Mouse (Mus musculus) neutrophil, adult 5-6 weeks (primary cell): ENCODE data around the gene Serpinb5. TPM values are rescaled to one million over a fixed set of nuclear protein-coding genes. Genes with fewer than 3 reads are reported as not detected.
"Not testable (repeated sequence)": the region's sequence is repeated elsewhere in the genome, so short reads cannot be mapped to it uniquely, and the experiment has no call there.

ENCODE experiments used
- ATAC-seq: fragments of 151-379, 151-347 bp; 2 replicates; pipeline ENCODE4 v1.8.0; 2017; ENCODE audit warnings: mild to moderate bottlenecking, moderate TSS enrichment; ENCODE audit not compliant: insufficient number of reproducible peaks, poor library complexity, low FRiP score, severe bottlenecking; ENCODE audit errors: extremely low read depth
- total RNA-seq: library from RNA; stranded (forward); fragments of 200-1000 nt; gene quantifications from 2 replicates; pipeline ENCODE4 v1.2.3, GENCODE M21; 2017

The Serpinb5 gene
- total RNA-seq = not detected in 2 replicates

GRCm38 (mm10) chr1:106860847-106861246 is at the start of gene Serpinb5:
TSS of gene Serpinb5 (plus strand) at chr1:106861173.
- no peak for ATAC-seq

- ATAC-seq = no peak
Measured at GRCm38 (mm10) chr1:106814864-106815263, 46.1 kb upstream of the Serpinb5 start.

- peak; percentile 36 for ATAC-seq
Measured at GRCm38 (mm10) chr1:106815265-106815664, 45.7 kb upstream of the Serpinb5 start.

- no peak for ATAC-seq
Measured at GRCm38 (mm10) chr1:106816766-106817165, 44.2 kb upstream of the Serpinb5 start.

GRCm38 (mm10) chr1:106818323-106818722 is 42.6 kb upstream of the Serpinb5 start:
- ATAC-seq = peak; percentile 76

GRCm38 (mm10) chr1:106822297-106822696 is 38.7 kb upstream of the Serpinb5 start:
- ATAC-seq = no peak

- no peak for ATAC-seq
Measured at GRCm38 (mm10) chr1:106828784-106829183, 32.2 kb upstream of the Serpinb5 start.

- ATAC-seq = no peak
Measured at GRCm38 (mm10) chr1:106865543-106865942, 4.6 kb downstream of the Serpinb5 start.

- no peak for ATAC-seq
Measured at GRCm38 (mm10) chr1:106866029-106866428, 5.1 kb downstream of the Serpinb5 start.

GRCm38 (mm10) chr1:106866768-106867167 is 5.8 kb downstream of the Serpinb5 start:
- ATAC-seq = no peak

GRCm38 (mm10) chr1:106869986-106870385 is 9.0 kb downstream of the Serpinb5 start:
- ATAC-seq = no peak

GRCm38 (mm10) chr1:106875193-106875886 is 14.4 kb downstream of the Serpinb5 start:
- no peak for ATAC-seq

GRCm38 (mm10) chr1:106876147-106876546 is 15.2 kb downstream of the Serpinb5 start:
- ATAC-seq = no peak

- no peak for ATAC-seq
Measured at GRCm38 (mm10) chr1:106882723-106883122, 21.8 kb downstream of the Serpinb5 start.

- ATAC-seq = no peak
Measured at GRCm38 (mm10) chr1:106883369-106883768, 22.4 kb downstream of the Serpinb5 start.

GRCm38 (mm10) chr1:106883812-106884211 is 22.8 kb downstream of the Serpinb5 start:
- no peak for ATAC-seq

- ATAC-seq = not testable (repeated sequence)
Measured at GRCm38 (mm10) chr1:106895142-106895541, 34.2 kb downstream of the Serpinb5 start.

GRCm38 (mm10) chr1:106901406-106901805 is 40.4 kb downstream of the Serpinb5 start:
- ATAC-seq = peak; percentile 44; the same call in 1 of the 2 replicates

- ATAC-seq = peak; percentile 53; the same call in 1 of the 2 replicates
Measured at GRCm38 (mm10) chr1:106931954-106932353, 71.0 kb downstream of the Serpinb5 start.
